Mouse (Mus musculus): ENCODE results near the gene Sp8.

Gene Sp8

GRCm38 (mm10) chr12:118848496-118849202 is 2.5 kb downstream of the Sp8 start:
- DNase-seq (ENCODE audit: extremely low read depth, low read depth): no peak

- DNase-seq (ENCODE audit: extremely low read depth, low read depth): no peak
These were observed 3.2 kb downstream of the Sp8 start for GRCm38 (mm10) chr12:118849203-118849861.

- DNase-seq (ENCODE audit: extremely low read depth, low read depth): no peak
These were observed 3.9 kb downstream of the Sp8 start for GRCm38 (mm10) chr12:118849996-118850395.

- no peak for DNase-seq (ENCODE audit: extremely low read depth, low read depth)
These were observed 4.8 kb downstream of the Sp8 start for GRCm38 (mm10) chr12:118850851-118851410.

GRCm38 (mm10) chr12:118853331-118853730 is 7.2 kb downstream of the Sp8 start:
- DNase-seq (ENCODE audit: extremely low read depth, low read depth): no peak

GRCm38 (mm10) chr12:118854401-118854800 is 8.3 kb downstream of the Sp8 start:
- DNase-seq (ENCODE audit: extremely low read depth, low read depth): no peak

GRCm38 (mm10) chr12:118854831-118855453 is 8.8 kb downstream of the Sp8 start:
- no peak for DNase-seq (ENCODE audit: extremely low read depth, low read depth)

GRCm38 (mm10) chr12:118856151-118856550 is 10.0 kb downstream of the Sp8 start:
- no peak for DNase-seq (ENCODE audit: extremely low read depth, low read depth)

GRCm38 (mm10) chr12:118872673-118873072 is 26.5 kb downstream of the Sp8 start:
- no peak for DNase-seq (ENCODE audit: extremely low read depth, low read depth)

GRCm38 (mm10) chr12:118882790-118883189 is 36.7 kb downstream of the Sp8 start:
- no peak for DNase-seq (ENCODE audit: extremely low read depth, low read depth)

- no peak for DNase-seq (ENCODE audit: extremely low read depth, low read depth)
These were observed 41.8 kb downstream of the Sp8 start for GRCm38 (mm10) chr12:118887964-118888363.
